Mouse (Mus musculus) urinary bladder, postnatal 10 days (tissue): ENCODE measurements around the gene Ankrd55.

Source experiments
- DNase-seq: peaks from one replicate; pipeline ENCODE4 v3.0.0; 2022; ENCODE audit warnings: low spot score

The Ankrd55 gene

DNA sequence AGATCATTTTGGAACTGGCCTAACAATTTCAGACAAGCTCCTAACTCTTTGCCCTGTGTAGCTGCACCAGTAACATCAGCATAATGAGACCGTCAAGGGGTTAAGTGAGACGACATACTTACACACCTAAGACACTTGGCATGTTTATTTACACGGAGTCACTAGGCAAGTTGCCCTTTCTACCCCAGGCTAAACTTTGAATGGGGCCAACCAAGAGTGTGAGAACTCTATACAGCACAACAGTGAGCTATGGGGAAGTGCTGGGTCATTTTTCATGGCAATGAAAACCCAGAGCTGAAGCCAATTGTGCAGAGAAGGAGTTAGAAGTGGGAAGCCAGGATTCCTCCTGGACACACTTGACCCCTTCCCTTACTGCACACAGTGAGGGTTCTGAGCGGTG, 94.2 kb downstream of the Ankrd55 start:
- DNase-seq, result no peak

DNA sequence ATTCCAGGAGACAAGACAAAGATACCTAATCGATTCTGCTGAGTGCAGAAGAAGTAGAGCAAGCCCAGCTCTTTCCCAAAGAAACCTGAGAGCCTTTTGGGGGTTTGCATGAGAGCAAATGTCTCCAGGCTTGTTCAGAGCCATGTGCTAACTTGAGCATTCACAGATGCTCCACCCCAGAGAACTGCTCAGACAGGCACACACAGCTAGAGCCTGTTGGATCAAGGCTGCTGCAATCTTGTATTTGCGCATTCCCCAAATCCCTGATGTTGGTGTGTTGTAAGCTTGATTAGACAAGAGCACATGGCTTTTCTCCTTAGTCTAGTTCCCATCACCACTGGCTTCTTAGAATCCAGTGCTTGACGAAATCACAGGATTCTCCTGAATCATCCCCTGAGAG, 94.7 kb downstream of the Ankrd55 start:
- DNase-seq, result no peak

DNA sequence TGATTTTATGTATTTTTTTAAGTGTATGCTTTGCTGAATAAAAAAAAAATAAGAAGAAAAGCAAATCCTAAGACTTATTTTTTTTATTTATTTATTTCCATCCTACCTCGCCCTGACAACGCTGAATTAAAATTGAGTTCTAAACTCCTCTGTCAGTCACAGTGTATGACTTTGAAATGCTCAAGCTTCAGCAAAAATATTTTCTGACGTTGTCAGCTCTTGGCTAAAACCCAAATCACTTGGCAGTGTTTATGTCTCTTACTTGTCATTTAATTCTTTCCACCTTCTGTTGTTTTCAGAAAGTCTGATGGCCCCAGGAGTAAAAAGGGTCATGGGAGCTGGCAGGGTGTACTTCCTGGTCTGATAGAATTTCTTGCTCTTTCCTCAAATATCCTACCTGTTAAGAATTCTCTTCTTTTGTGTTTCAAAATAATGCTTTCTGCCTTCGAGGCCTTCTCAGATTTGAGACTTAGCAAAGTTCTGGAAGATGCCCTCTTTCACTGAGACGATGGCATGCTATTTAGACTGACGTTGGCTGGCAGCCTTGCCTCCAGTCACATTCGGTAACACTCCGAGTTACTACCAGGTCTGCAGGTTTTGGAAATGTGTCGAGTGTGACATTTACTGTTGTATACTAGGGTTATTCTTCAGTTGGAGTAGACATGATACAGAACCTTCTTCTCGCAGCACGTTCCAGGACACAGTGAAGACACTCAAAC, 95.8 kb downstream of the Ankrd55 start:
- DNase-seq, result no peak

DNA sequence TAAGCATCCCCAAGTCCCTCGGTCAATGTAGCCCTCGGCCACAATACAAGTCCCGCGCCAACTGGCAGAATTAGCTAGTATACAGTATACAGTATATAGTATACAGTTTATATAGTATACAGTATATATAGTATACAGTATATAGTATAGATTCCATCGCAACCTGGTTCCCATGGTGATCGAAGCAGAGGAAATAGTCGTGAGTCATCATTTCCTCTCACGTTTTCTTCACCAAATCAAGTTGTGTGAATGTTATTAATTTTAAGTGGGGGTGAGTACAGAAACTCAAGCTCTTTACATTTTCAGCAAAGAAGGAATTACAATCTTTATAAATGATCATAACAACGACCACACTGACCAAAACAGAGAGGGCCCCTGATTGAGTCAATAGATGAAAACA, 96.8 kb downstream of the Ankrd55 start:
- no peak for DNase-seq

DNA sequence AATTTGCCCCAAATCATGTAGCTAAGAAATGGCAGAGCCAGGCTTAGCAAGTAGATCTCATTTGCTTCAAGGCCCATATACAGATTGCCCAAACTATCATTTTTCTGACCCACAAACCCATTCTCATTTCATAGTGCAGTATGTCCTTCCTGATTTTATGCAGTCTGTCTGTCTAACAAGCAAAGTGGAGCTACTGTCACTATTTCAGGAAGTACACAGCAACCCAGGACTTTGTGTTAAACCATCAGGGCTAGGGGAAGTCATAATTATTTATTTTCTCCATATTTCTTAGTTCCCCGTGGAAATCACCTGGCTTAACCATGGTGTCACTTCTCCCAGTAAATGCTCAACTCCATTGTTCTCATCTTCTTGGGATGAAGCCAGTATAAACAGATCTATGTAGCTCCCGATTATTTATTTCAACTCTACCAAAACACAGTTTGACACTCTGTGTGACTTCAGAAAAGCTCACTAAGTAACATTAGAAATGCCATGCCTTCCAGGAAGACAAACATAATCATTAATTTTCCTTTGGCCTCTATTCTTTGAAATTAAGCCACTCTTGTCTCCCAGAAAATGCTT, 98.3 kb downstream of the Ankrd55 start:
- no peak for DNase-seq

DNA sequence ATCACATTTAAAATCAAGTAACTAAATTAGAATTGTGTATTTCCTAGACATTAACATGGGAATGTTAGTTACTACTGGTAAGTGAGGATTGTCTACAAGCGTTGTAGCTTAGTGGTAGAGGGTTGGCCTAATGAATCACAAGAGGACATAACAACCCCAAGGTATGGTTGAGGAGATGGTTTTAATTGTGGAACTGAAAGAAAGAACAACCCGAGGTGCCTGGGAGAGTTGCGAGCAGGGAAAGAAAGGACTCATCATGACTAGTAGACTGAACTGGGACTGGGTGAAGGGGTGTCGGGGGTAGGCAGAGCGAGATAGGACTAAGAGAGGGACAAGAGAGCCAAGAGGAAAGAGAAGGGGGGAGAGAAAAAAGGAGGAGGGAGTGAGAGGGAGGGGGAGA, 99.0 kb downstream of the Ankrd55 start:
- DNase-seq, result no peak

DNA sequence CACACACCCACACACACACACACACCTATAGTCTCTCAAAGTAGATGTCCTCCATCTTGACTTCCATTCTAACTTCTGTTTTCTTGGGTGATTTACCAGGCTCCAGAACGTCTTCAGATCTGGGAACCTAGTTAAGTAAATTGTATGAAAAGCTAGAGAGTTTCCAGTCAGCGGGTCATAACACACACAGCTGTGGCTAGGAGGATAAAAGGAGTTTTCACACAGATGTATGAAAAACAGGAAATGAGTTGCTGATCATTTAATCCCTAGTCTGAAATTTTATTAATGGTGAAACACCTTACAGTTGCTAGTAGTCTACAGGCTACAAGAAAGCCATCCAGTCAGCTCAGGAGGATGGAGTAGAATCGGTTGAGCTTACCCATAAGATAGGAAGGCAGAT, 99.9 kb downstream of the Ankrd55 start:
- DNase-seq, result no peak

DNA sequence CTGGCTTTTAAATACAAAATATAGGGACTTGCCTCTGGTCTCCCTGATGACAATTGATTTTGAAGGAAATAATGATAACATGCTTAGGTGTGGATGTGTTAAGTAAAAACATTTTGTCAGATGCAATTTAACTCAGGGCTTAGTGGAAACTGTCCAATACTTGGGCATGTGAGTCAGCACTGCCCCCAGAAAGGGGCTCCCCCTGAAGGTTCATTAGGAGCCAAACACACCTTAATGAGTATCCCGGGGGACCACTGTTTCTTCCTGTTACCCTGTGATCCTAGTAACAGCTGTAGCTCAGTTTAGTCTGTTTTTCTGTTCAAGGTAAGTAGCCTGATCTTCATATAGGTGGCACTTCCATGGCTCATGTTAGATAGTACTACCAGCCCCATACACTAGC, 102.0 kb downstream of the Ankrd55 start:
- no peak for DNase-seq

DNA sequence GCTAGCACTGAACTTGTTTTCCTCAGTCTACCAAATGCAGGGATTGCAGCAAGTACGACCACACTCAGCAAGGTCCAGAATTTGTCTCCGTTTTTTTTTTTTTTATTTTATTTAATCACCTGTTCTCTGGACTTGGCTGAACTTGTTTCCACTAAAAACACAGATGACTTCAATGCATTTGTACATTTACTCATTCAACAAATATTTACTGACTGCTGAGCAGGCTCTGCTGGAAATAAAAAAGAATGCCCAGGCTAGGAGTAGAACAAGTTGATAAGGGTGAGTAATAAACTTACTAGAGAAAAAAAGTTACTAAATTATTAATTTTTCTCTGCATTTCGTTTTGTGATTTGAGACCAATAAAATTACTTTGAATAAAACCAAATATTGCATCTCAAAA, 103.1 kb downstream of the Ankrd55 start:
- DNase-seq, result no peak

DNA sequence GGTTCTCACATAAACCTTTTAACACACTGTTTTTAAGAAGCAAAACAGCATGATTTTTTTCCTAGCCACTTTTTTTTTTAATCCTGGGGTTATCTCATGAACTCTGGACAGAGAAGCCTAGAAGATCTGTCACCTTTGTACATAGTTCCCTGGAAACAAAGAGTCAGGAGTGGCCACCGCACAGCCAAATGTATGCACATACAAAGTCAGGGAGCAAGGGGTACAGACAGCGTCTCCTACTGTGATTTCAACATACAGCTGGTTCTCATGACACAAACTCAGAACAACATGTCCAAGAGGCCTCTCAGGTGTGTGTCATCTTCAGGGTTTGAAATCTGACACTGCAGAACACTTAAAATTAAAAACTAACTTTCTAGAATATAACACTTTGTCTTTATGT, 105.1 kb downstream of the Ankrd55 start:
- DNase-seq, result no peak

DNA sequence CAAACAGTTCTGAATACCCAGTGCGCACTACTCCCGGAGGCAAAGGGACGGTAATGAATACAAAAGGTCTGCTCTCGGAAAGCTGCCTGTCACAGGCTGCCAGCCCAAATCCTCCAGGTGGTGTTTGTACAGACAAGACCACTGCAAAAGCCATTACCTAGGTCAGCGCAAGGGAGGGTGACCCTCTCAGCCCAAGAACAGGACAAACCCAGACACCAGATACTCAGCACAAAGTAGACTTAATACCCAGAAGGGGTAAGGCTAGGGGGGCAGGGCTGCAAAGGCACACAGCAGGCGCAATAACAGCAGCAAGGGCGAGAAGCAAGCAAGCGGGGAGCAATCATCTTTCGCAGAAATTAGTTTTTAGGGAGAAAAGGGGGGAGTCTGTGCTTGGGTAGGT, 106.0 kb downstream of the Ankrd55 start:
- no peak for DNase-seq

DNA sequence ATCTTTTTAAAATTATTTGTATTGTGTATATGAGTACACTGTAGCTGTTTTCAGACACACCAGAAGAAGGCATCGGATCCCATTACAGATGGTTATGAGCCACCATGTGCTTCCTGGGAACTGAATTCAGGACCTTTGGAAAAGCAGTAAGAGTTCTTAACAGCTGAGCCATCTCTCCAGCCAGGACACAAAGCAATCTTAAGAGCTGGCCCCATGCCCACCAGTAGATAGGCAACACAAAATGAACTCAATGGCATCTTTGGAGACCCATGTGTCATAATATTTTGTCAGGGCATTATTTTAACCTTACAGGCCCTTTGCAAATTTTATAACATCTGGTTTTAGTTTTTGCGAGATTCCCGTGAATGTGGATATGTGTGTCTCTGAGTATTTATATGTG, 116.5 kb downstream of the Ankrd55 start:
- DNase-seq, result no peak

DNA sequence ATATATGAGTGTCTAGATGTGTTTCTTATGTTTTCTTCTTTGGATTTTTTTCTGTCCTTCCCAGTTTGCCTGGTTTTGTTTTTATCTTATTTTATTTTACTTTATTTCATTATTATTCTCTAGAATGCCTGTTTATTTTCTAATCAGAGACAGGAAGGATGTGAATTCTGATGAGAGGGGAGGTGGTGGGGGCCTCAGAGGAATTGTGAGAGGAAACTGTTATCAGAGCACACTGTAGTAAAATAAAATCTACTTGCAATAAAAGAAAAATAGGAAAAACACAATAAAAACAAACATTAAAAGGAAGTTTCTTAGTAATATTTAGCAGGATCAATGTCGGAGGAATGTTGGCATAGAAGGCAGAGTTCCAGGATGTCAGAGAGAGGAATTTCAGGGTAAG, 116.9 kb downstream of the Ankrd55 start:
- no peak for DNase-seq

DNA sequence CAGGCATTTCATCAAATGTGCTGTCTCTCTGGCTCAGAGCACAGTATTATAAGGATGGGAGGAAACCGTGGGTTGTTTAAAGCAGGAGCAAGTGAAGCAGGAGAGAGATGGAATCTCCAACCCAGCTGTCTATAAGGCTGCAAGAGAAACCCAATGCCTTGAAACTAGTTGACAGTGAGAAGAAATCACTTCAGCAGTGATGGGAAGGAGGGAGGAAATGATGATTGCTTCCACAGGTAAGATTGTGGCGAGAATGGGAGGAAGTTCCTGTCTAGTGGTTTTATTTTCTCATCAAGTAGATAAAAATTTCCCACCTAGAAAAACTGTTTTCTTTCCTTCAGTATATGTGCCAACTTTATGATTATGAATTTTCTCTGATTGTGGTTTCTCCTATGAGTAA, 118.4 kb downstream of the Ankrd55 start:
- no peak for DNase-seq

DNA sequence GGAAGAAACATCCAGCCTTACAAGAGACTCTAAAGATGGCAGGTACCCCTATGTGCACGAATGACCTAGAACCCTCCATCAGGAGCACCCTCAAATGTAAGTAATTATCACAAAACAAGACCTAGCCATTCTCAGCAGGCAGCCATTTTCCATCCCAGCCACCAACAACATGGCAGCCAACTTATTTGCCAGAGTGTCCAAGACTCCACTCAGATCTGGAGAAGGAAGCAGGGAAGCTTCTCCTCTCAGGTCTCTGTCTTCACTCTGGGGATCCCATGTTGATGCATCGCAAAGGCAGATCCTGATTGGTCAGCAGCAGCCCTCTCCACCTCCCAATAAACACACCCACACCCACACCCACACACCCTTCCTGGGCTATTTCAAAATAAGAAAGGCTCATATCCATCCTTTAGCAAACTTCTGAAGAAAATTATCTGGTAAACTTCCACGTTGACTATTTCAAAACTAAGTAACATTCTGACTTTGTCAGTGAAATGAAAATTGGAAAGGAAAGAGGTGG, 119.0 kb downstream of the Ankrd55 start:
- DNase-seq, result no peak

DNA sequence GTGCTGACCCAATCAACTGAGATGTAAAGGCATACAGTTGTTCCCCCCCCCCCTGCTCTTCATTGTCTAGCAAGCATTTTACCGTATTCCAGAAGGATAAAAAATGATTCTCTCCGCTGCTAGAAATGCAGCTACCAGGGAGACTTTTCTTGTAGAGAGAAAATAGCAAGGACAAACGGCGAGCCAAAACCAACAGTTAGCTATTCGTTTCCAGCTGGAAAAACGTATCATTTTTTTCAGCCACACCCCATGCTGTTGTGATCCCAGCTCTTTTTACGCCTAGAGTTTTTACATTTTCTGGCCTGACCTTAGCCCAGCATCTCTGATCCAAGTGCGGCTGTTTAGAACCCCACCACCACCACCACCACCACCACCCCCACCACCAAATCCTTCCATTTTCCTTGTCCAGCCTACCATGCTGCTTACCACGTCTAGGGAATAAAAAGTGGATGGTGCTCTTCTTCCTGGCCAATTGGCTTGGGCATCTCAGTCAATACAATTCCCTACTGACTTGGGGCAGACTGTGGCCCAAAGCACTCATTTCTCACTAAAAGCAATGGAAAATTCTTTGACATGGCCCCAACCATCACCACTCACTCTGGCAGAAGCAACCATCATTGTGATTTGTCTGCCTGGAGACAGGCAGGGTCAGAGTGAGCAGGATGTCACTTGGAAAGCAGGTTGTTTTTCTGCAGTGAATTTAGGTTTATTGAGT, 119.7 kb downstream of the Ankrd55 start:
- no peak for DNase-seq

DNA sequence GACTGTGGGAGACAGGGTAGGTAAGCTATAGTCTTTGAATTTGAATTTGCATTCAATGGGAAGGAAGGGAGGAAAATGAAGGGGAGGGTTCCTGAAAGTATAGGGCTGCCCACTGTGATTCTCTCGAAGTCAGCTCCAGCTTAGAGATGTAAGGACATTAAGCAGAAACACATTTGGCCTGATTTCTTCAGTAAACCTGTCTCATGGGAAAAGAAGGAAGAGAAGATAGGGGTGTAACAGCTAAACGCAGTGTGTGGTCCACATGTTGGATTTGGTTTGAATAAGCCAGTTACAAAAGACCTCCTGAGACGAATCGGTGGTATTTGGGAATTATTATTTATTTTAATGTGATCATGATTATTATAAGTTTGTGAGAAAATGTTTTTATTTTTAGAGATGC, 120.5 kb downstream of the Ankrd55 start:
- no peak for DNase-seq

DNA sequence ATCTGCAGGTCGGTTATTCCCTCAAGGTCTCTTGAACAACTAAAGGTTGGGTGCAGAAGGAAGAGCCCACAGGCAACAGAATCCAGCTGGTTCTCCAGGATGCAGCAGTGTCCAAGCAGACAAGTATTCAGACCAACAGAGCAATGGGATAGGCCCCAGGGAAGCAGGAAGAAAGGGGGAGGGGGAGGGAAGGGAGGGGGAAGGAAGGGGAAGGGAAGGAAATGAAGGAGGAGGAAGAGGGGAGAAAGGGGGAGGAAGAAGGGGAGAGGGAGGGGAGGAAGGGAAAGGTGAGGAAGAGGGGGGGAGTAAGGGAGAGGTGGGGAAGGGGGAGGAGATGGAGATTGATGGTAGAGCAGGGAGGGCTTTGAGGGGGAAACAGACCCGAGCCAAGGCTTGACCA, 121.1 kb downstream of the Ankrd55 start:
- no peak for DNase-seq

DNA sequence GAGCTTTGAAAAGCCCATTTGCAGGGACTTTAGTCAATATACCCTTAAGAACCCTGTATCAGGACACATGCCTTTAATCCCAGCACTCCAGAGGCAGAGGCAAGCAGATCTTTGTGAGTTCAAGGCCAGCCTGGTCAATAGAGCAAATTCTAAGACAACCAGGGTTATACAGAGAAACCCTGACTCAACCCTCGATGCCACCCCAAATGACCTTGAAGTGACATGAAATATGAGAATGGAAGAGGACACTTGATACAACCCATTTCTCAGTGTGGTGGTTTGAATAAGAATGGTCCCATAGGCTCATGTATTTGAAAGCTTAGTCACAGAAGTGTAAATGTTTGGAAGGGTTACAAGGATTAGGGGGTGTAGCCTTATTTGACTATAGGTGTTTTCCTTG, 121.6 kb downstream of the Ankrd55 start:
- no peak for DNase-seq

DNA sequence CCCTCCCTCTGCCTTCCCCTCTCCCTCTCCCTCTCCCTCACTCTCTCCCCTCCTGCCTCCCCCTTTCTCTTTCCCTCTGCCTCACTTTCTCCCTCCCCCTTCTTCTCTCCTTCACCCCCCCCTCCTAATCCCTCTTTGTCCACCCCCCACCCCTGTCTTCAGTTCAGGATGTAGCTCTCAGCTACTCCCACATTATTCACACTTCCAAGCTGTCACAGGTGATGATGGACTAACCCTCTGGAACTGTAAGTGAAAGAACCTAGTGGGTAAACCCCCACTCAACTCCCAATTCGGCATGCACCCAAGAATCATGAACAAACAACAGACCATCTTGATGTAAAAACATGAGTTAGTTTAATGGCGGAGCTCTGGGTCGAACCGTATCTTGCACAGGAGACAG, 122.2 kb downstream of the Ankrd55 start:
- DNase-seq, result no peak

DNA sequence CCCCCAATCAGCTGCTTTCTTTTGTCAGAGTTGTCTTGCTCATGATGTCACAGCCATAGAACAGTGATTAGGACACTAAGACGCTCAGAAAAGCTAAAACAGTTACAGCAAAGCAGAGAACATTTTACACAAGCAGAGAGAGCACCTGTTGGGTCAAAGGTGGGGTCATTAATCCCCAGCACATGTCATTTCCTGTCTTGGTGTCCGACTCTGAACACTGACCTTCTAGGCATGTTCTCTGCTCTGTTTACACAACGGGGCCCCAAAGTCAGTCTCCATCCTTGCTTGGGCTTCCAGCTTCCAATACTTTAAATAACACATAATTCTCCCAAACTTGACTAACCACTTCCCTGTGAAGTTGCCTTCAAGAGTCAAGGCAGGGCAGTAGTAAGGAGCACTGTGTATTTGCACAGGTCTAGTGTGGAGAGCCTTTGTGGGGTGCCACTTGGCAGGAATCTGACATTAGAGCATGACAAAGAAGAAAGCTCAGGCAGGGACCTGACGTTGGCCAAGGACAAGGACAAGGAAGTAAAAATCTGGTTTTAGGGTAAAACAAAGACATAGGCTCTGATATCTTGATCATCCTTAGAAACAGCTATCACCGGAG, 123.1 kb downstream of the Ankrd55 start:
- DNase-seq, result no peak

DNA sequence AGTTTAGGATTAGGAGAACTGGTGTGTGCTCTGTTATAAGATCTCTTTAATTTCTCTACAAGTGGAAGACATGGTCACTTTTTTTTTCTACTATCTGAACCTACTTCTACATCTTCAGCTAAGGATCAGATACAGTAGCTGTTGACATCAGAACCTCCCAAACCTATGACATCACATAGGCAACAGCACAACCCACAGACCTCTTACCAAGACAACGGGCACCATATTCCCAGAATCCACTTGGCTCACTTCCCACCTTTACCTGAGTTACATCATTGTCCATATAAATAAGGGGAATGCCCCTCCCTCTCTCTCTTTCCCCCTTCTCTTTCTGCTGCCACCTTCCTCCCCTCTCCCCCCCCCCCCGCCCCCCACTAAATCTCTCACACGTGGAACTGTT, 124.0 kb downstream of the Ankrd55 start:
- DNase-seq, result no peak

DNA sequence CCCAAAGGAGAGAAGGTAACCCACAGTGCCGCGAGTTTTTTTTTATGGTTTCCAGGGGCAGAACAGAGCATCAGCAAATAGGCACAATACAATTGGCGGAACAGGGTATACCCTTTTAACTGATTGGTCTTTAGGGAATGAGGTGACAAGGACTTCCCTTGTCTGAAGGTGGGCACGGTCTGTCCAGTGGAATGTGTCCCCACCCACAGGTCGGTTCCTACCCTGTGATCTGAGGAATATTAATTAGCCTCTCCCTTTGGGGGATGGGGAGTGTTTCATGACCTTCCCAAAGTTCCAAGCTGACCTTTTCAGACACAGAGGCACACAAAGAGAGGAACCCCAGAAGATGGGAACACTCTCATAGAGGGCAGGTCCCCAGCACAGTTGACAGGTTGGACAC, 124.6 kb downstream of the Ankrd55 start:
- no peak for DNase-seq
